Mouse (Mus musculus) MEL (cell line): ENCODE measurements at regions not wholly inside any gene's neighbourhood (a gene's known extent, or its start where the extent isn't known, plus 50 kb on each side); places are given as distances from the start of the nearest gene placed in this dataset.

Experiments
- BHLHE40 ChIP-seq: IDR thresholded peaks from 2 replicates; pipeline ENCODE4 v1.6.1; 2012; ENCODE audit warnings: low read depth, mild to moderate bottlenecking, inconsistent platforms, low read length, improper control_type of control experiment, borderline replicate concordance
- CTCF ChIP-seq, 3 experiments: IDR thresholded peaks in 2 of 3; conservative IDR thresholded peaks in 1 of 3; 2 replicates each; pipeline ENCODE4 v1.5.1; 2011 to 2012; ENCODE audit warnings: low read length in 3 of 3, low read depth in 2 of 3, mild to moderate bottlenecking in 2 of 3, improper control_type of control experiment in 1 of 3, inconsistent platforms in 1 of 3, mixed read lengths in 1 of 3, moderate library complexity in 1 of 3; ENCODE audit not compliant: control insufficient read depth in 1 of 3, insufficient read depth in 1 of 3, poor library complexity in 1 of 3, severe bottlenecking in 1 of 3
- ETS1 ChIP-seq: IDR thresholded peaks from 2 replicates; pipeline ENCODE4 v1.6.1; 2012; ENCODE audit warnings: low read depth, mild to moderate bottlenecking, inconsistent platforms, low read length, improper control_type of control experiment, moderate library complexity
- JUND ChIP-seq: IDR thresholded peaks from 2 replicates; pipeline ENCODE4 v1.6.1; 2011; ENCODE audit warnings: low read depth, mild to moderate bottlenecking, improper control_type of control experiment, low read length
- MAFK ChIP-seq: IDR thresholded peaks from 2 replicates; pipeline ENCODE4 v1.6.1; 2011; ENCODE audit warnings: low read depth, mild to moderate bottlenecking, low read length, improper control_type of control experiment, borderline replicate concordance
- MAX ChIP-seq: IDR thresholded peaks from 2 replicates; pipeline ENCODE4 v1.6.1; 2011; ENCODE audit warnings: low read length, improper control_type of control experiment
- POLR2A ChIP-seq, 2 experiments: IDR thresholded peaks; 2 replicates each; pipeline ENCODE4 v1.6.1; 2011 to 2012; ENCODE audit warnings: low read length in 2 of 2, mild to moderate bottlenecking in 2 of 2, control low read depth in 1 of 2, improper control_type of control experiment in 1 of 2, low read depth in 1 of 2, moderate library complexity in 1 of 2; ENCODE audit not compliant: control insufficient read depth in 1 of 2, insufficient read depth in 1 of 2, poor library complexity in 1 of 2
- SMC3 ChIP-seq: IDR thresholded peaks from 2 replicates; pipeline ENCODE4 v1.6.1; 2011; ENCODE audit warnings: low read depth, low read length, improper control_type of control experiment
- USF1 ChIP-seq: IDR thresholded peaks from 2 replicates; pipeline ENCODE4 v1.6.1; 2014; ENCODE audit warnings: low read depth, mild to moderate bottlenecking, inconsistent platforms, low read length, improper control_type of control experiment, moderate library complexity
- USF2 ChIP-seq, 2 experiments: IDR thresholded peaks; 2 replicates each; pipeline ENCODE4 v1.6.1; 2011 to 2012; ENCODE audit warnings: improper control_type of control experiment in 2 of 2, low read length in 2 of 2, borderline replicate concordance in 1 of 2, inconsistent platforms in 1 of 2, low read depth in 1 of 2, mild to moderate bottlenecking in 1 of 2; ENCODE audit not compliant: insufficient read depth in 1 of 2

GRCm38 (mm10) chr2:48409876-48410275 lies 404.0 kb upstream of the Acvr2a start:
- TF ChIP-seq CTCF (IDR thresholded peaks at IDR 0.05 in 2 of 3, conservative IDR thresholded peaks at IDR 0.05 in 1 of 3; ENCODE audit: control insufficient read depth in 1 of 3, insufficient read depth in 1 of 3, low read depth in 2 of 3, low read length in 3 of 3, poor library complexity in 1 of 3, severe bottlenecking in 1 of 3) (no peak), JUND (no peak), BHLHE40 (no peak), POLR2A (IDR thresholded peaks at IDR 0.05; ENCODE audit: control insufficient read depth in 1 of 2, insufficient read depth in 1 of 2, low read depth in 1 of 2, low read length in 2 of 2, poor library complexity in 1 of 2) (no peak), MAFK (no peak), USF2 (IDR thresholded peaks at IDR 0.05; ENCODE audit: borderline replicate concordance in 1 of 2, insufficient read depth in 1 of 2, low read depth in 1 of 2, low read length in 2 of 2) (no peak), USF1 (no peak), SMC3 (no peak), MAX (no peak), ETS1 (no peak)
